Mouse (Mus musculus) heart, embryonic 12.5 days (tissue): ENCODE results near the gene Cpt1a. TPM values are rescaled to one million over a fixed set of nuclear protein-coding genes. Genes with fewer than 3 reads are reported as not detected.

Source experiments
- ATAC-seq: fragments of 200-750 bp; cut with Nextera tagmentation; 2 replicates; pipeline ENCODE4 v1.8.0; 2017; ENCODE audit warnings: moderate TSS enrichment, moderate library complexity; ENCODE audit not compliant: insufficient number of reproducible peaks, low FRiP score
- H3K27ac ChIP-seq: fragments of 300-500 bp; sonication (generic); 2 replicates; pipeline ENCODE4 v1.5.1; 2016; ENCODE audit warnings: mild to moderate bottlenecking, moderate library complexity; ENCODE audit not compliant: poor library complexity, severe bottlenecking
- H3K27me3 ChIP-seq: fragments of 300-500 bp; sonication (generic); replicated peaks from 2 replicates; pipeline ENCODE4 v1.6.1; 2016; ENCODE audit warnings: mild to moderate bottlenecking, moderate library complexity
- H3K36me3 ChIP-seq: fragments of 300-500 bp; sonication (generic); 2 replicates; pipeline ENCODE4 v1.6.1; 2016; ENCODE audit warnings: mild to moderate bottlenecking, moderate library complexity
- H3K4me1 ChIP-seq: fragments of 300-500 bp; sonication (generic); replicated peaks from 2 replicates; pipeline ENCODE4 v1.6.1; 2016; ENCODE audit warnings: mild to moderate bottlenecking
- H3K4me2 ChIP-seq: fragments of 300-500 bp; sonication (generic); 2 replicates; pipeline ENCODE4 v1.6.1; 2016; ENCODE audit warnings: mild to moderate bottlenecking, moderate library complexity
- H3K4me3 ChIP-seq: fragments of 300-500 bp; sonication (generic); 2 replicates; pipeline ENCODE4 v1.5.1; 2016; ENCODE audit warnings: mild to moderate bottlenecking
- H3K9ac ChIP-seq: fragments of 300-500 bp; sonication (generic); 2 replicates; pipeline ENCODE4 v1.6.1; 2016; ENCODE audit warnings: mild to moderate bottlenecking, moderate library complexity
- H3K9me3 ChIP-seq: fragments of 300-500 bp; sonication (generic); replicated peaks from 2 replicates; pipeline ENCODE4 v1.6.1; 2016; ENCODE audit warnings: mild to moderate bottlenecking, moderate library complexity
- WGBS: fragments of 180-500 bp; shearing (Covaris S2); methylation state at CpG from one replicate; pipeline ENCODE4 v1.1.7; 2016; 5-methylcytosine and 5-hydroxymethylcytosine counted together
- polyA plus RNA-seq: library from polyadenylated mRNA; unstranded; fragments of >200 nt; fragmentation: Nextera tagmentation; extraction: Ambion mirVana; gene quantifications from 2 replicates; pipeline ENCODE4 v1.2.1, GENCODE M21; 2016

Cpt1a gene
- polyA plus RNA-seq, 1 experiment from 2014 or later, result 22.3 TPM

DNA sequence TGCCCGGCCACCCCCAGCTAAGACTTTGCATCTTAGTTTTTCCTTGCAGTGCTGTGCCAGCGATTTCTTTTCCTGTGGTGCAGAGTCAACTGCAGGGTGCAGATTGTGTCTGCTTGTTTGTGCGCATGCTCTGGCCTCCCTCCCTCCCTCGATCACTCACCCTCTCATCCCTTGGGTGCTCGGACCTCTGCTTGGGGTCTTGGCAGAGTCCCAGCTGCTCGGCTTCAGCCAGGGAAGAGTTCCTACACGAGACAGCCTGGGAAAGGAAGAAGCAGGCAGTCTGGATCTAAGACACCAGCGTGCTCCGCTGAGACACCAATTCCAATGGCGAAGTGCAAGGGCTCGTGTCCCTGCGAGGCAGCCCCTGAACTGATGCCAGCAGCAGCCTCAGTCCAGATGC lies 51.2 kb downstream of the Cpt1a start:
- Histone ChIP-seq H3K36me3 (peaks cover 89% of the 10 kb centered on the region), H3K4me2 (no peak overlapping the region), H3K9ac (no peak overlapping the region), H3K27ac (no peak overlapping the region), H3K4me3 (no peak overlapping the region), H3K4me1 (0 out of 2 replicates have a peak, but pooled peaks cover 6% of the 10 kb centered on the region), H3K9me3 (no peaks in the 10 kb centered on the region), H3K27me3 (no peaks in the 10 kb centered on the region)
- 61% methylated on average over 12 of the region's 12 CpGs for WGBS
- ATAC-seq, result no peak

DNA sequence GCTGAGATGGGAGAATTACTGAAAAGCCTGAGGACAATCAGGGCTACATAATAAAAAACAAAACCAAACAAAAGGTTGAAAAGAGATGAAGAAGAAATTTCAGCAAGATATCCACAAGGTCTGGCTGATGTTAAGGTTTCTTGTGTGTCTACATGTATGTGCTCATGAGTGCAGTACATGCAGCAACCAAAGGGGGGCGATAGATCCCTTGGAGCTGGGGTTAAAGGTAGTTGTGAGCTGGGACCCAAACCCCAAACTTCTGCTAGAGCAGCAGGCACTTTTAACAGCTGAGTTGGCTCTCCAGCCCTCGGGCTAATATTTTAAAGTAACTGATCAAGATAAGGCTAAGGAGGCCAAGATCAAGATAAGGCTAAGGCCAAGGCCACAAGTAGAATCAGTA lies 51.9 kb downstream of the Cpt1a start:
- no peak for ATAC-seq
- Histone ChIP-seq H3K4me1 (0 out of 2 replicates have a peak, but pooled peaks cover 6% of the 10 kb centered on the region), H3K27ac (no peak overlapping the region), H3K4me2 (no peak overlapping the region), H3K4me3 (no peak overlapping the region), H3K27me3 (no peaks in the 10 kb centered on the region), H3K9ac (no peak overlapping the region), H3K9me3 (no peaks in the 10 kb centered on the region), H3K36me3 (peaks cover 89% of the 10 kb centered on the region)
- 57% methylated on average over 2 of the region's 2 CpGs for whole genome bisulfite sequencing

DNA sequence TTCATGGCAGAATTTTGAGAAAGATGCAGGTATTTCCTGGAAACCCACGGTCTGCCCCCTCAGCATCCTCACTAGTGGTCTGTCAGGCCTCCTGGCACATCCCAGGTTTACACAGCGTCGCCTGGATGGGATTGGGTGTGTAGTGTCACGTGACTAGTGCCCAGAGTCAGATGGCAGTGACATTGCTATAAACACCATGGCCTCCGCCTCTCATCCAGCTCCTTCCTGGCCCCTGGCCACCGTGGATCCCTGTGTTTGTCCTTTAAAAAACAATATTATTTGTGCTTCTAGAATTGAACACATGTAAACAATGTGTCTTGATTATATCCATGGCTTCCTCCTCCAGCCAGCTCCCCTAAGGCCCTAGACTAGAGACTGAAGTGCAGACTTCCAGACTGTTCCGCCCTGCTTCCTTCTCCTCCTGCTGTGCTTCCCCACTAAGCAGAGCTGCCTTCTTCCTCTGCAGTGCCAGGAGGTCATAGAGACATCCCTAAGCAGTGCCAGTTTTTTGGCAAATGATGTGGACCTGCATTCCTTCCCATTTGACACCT lies 53.9 kb downstream of the Cpt1a start:
- ATAC-seq, result no peak
- 70% methylated on average over 7 of the region's 7 CpGs for WGBS

DNA sequence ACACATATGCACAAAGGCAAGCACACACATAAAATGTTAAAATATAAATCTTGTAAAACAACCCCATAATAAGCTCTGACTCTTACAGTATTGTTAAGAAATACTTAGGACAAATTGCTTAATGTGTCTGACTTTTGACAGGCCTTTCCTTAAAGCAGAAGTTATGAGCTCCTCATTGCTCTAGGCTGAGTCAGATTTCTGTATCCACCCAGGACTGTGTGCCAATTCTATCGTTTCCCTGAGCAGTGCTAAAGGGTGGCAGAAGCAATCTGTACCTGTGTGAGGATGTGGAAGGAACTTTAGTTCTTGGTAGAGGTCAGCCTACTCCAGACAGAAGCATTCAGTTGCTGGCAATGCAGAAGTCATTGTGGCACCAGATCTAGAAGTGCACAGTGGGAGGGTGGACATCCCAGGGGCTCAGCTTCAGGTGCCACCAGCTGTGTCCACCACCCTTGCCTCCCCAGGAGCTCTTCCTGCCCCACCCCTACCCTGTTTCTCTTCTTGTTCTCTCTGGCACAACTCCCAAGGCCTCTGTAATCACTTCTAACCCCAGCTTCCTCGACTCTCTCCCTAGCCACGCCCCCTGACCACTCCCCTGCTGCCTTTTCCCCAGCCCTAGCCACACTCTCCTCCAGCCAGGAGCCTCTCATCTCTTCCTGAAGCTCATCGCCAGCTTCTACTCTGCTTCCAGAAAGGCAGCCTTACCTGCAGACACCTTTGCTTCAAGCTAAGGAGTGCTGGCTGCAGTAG lies 55.0 kb downstream of the Cpt1a start:
- Histone ChIP-seq H3K27ac (no peak overlapping the region), H3K27me3 (no peaks in the 10 kb centered on the region), H3K4me1 (0 out of 2 replicates have a peak, but pooled peaks cover 6% of the 10 kb centered on the region), H3K36me3 (peaks cover 87% of the 10 kb centered on the region), H3K4me3 (no peak overlapping the region), H3K9me3 (no peaks in the 10 kb centered on the region), H3K9ac (no peak overlapping the region), H3K4me2 (no peak overlapping the region)
- WGBS, result 27% methylated on average over 4 of the region's 4 CpGs
- ATAC-seq, result peak; percentile 38; the same call in 1 of the 2 replicates

More for the DNA sequence above, 53.9 kb downstream of the Cpt1a start:
- 0 out of 2 replicates have a peak, but pooled peaks cover 6% of the 10 kb centered on the region for H3K4me1 ChIP-seq
- H3K9me3 ChIP-seq, result no peaks in the 10 kb centered on the region
- H3K4me3 ChIP-seq, result no peak overlapping the region
- no peak overlapping the region for H3K4me2 ChIP-seq
- H3K9ac ChIP-seq, result no peak overlapping the region
- H3K36me3 ChIP-seq, result peaks cover 90% of the 10 kb centered on the region
- no peaks in the 10 kb centered on the region for H3K27me3 ChIP-seq
- H3K27ac ChIP-seq, result no peak overlapping the region

DNA sequence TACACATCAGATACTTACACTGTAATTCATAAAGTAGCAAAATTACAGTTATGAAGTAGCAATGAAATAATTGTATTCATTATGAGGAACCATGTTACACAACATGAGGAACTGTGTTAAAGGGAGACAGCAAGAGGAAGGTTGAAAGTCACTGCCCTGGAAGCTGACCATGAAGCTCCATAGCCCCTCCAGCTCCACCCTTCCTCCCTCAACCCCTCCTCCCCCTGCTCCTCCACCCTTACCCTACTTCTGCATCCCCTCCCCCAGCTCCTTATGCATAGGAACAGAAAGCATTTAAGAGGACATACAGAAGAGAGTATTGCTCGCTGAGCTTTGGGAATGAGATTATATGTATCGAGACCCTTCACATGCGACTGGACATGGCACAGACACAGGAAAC lies 56.5 kb downstream of the Cpt1a start:
- peaks cover 82% of the 10 kb centered on the region for H3K36me3 ChIP-seq
- no peak overlapping the region for H3K27ac ChIP-seq
- ATAC-seq, result no peak
- H3K27me3 ChIP-seq, result no peaks in the 10 kb centered on the region
- whole genome bisulfite sequencing, result 87% methylated on average over 3 of the region's 3 CpGs
- no peak overlapping the region for H3K9ac ChIP-seq
- no peaks in the 10 kb centered on the region for H3K9me3 ChIP-seq
- H3K4me1 ChIP-seq, result 0 out of 2 replicates have a peak, but pooled peaks cover 6% of the 10 kb centered on the region
- H3K4me3 ChIP-seq, result no peak overlapping the region
- no peak overlapping the region for H3K4me2 ChIP-seq

DNA sequence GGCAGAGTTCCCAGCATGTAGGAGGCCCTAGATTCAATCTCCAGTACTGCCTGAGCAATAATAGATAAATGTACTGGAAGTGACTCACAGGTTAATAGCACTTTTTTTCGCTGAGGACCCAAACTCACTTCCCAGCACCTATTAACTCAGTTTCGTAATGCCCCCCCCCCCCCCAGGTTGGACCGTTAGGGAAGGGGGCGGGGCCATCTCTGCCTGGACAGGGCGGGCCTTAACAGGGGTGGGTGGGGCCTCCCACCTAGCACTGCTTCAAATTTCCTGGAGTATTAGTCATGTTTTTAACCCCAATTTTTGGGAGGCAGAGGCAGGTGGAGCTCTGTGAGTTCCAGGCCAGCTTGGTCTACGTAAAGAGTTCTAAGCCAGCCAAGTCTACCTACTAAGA lies 65.9 kb downstream of the Cpt1a start:
- Histone ChIP-seq H3K36me3 (peaks cover 26% of the 10 kb centered on the region), H3K27ac (no peak overlapping the region), H3K4me3 (no peak overlapping the region), H3K27me3 (no peaks in the 10 kb centered on the region), H3K4me1 (peaks cover 21% of the 10 kb centered on the region), H3K9ac (no peak overlapping the region), H3K9me3 (peaks cover 6% of the 10 kb centered on the region), H3K4me2 (no peak overlapping the region)
- no peak for ATAC-seq
- 64% methylated on average over 6 of the region's 6 CpGs for WGBS

DNA sequence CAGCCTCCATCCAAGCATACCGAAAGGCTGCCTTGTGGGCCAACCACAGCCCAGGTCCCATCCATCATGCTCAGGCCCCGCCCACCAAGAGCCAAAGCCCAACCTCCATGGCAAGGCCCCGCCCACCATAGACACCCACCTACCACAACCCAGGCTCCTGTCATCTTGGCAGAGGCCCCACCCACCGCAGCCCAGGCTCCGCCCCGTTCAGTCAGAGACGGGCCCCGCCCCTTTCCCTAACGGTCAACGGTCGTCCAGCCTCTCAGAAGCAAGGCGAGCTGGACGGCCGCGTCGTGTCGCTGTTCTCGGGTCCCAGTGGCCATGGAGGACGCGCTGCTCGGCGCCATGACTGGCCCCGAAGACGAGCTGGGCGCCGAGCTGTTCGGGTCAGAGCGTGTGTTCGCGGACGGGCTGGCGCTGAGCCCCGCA lies 66.5 kb downstream of the Cpt1a start, which contains the start of gene Tesmin:
Gene Tesmin (plus strand): TSS at position 229 of the 429 bp plus-strand sequence.
- H3K27ac ChIP-seq, result no peak within 1 kb of the TSS
- WGBS, result 2% methylated on average over 32 of the region's 33 CpGs
- ATAC-seq, result peak; percentile 87

DNA sequence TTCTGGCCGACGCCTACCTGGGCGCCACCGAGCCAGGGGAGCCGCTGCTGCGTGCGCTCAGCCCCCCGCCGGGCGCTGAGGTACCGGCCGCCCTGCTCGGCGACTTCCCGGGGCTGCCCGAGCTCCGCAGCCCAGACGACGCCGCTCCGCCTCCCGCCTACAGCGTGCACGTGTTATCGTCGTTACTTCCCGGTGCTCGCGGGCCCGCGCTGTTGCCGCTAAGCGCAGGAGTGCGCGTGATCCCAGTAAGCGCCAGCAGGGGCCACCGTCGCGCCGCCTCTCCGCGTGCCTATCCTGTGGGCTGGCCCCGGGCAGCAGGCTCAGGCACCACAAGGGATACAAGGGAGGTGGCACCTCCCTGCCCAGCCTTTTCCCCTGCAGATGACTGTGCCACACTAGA lies 67.0 kb downstream of the Cpt1a start:
- under 1% methylated on average over 43 of the region's 43 CpGs for WGBS
- Histone ChIP-seq H3K9me3 (peaks cover 6% of the 10 kb centered on the region), H3K4me1 (peaks cover 27% of the 10 kb centered on the region), H3K9ac (peak overlapping the region; percentile 73), H3K4me3 (peak overlapping the region; percentile 48), H3K27ac (no peak overlapping the region), H3K4me2 (peak overlapping the region; percentile 91), H3K27me3 (no peaks in the 10 kb centered on the region), H3K36me3 (peaks cover 20% of the 10 kb centered on the region)
- ATAC-seq, result peak; percentile 90

More for the DNA sequence above, 66.5 kb downstream of the Cpt1a start, which contains the start of gene Tesmin:
- peak within 1 kb of the TSS; percentile 73 for H3K9ac ChIP-seq
- H3K36me3 ChIP-seq, result peaks cover 24% of the 10 kb centered on the region
- H3K4me3 ChIP-seq, result peak within 1 kb of the TSS; percentile 48
- H3K4me2 ChIP-seq, result peak within 1 kb of the TSS; percentile 91
- H3K27me3 ChIP-seq, result no peaks in the 10 kb centered on the region
- H3K4me1 ChIP-seq, result peaks cover 22% of the 10 kb centered on the region
- peaks cover 6% of the 10 kb centered on the region for H3K9me3 ChIP-seq

DNA sequence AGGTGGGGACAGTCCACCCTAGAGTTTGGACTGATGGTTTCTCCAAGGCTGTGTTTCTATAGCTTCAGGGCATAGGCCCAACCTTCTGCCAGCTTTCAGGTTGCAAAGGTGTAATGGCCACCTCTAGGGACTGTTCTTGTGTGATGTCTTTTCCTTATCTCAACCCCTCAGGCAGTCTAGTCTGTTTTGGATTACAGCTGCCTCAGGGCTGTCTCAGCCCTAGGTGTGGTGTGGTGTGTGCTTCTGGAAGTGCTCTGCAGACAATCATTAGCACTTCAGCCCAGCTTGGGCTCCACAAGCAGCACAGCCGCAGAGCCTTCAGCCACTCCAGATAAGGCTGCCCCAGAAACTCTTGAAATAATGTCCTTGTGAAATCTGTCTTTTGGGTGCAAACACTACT lies 70.2 kb downstream of the Cpt1a start:
- Histone ChIP-seq H3K9ac (no peak overlapping the region), H3K27me3 (no peaks in the 10 kb centered on the region), H3K36me3 (no peaks in the 10 kb centered on the region), H3K4me1 (peaks cover 44% of the 10 kb centered on the region), H3K27ac (peak overlapping the region; percentile 36; the same call in 1 of the 2 replicates), H3K4me2 (no peak overlapping the region), H3K4me3 (no peak overlapping the region), H3K9me3 (peaks cover 6% of the 10 kb centered on the region)
- 6% methylated on average over 1 of the region's 1 CpGs for WGBS
- 0 out of 2 replicates have a peak, but pooled peaks have one; percentile 6 for ATAC-seq

DNA sequence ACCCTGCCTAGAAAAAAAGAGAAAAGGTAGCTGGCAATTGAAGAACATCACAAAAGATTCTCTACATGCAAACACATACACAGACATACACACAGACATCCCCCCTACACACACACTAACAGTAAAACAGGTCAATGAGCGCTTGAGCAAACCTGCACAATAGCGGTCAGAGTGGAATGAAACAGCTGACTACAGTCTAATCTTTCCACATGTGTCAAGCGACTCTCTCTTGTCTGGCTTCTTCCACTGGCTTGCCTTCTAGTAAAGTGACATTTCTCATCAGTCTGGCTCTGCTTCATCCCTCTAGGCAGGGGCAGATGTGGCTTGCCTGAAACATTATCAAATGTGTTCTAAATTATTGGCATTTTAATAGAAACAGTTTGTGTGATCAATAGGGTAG lies 72.1 kb downstream of the Cpt1a start:
- WGBS, result 66% methylated on average over 3 of the region's 3 CpGs
- Histone ChIP-seq H3K27me3 (no peaks in the 10 kb centered on the region), H3K4me1 (peaks cover 39% of the 10 kb centered on the region), H3K4me3 (no peak overlapping the region), H3K9ac (no peak overlapping the region), H3K4me2 (no peak overlapping the region), H3K36me3 (no peaks in the 10 kb centered on the region), H3K9me3 (peaks cover 6% of the 10 kb centered on the region), H3K27ac (no peak overlapping the region)
- ATAC-seq, result no peak

DNA sequence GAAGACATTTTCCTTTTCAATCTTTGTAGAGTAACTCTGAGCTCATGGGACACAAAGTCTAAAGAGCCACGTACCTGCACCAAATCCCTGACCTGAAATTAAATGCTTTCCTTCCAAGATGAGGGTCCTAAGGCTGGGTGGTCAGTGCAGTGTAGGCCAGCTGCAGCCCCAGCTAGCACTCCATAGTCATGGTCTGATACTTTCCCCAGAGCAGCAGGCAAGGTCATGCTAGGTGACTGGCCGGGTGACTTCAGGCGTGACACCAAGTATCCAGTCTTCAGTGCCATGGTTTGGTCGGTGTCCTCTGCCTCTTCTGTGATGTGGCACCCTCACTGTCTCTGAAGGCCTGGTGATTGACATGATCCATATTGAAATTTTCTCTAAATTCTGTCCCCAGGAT lies 77.9 kb downstream of the Cpt1a start:
- Histone ChIP-seq H3K4me1 (peaks cover 34% of the 10 kb centered on the region), H3K9me3 (peaks cover 3% of the 10 kb centered on the region; the same call in 1 of the 2 replicates), H3K27ac (no peak overlapping the region), H3K36me3 (no peaks in the 10 kb centered on the region), H3K27me3 (0 out of 2 replicates have a peak, but pooled peaks cover 7% of the 10 kb centered on the region), H3K4me3 (no peak overlapping the region), H3K9ac (no peak overlapping the region), H3K4me2 (no peak overlapping the region)
- WGBS, result 87% methylated on average over 4 of the region's 4 CpGs
- ATAC-seq, result no peak
